ENCODE assay signal across 8 mouse cellular contexts in the genomic region with DNA sequence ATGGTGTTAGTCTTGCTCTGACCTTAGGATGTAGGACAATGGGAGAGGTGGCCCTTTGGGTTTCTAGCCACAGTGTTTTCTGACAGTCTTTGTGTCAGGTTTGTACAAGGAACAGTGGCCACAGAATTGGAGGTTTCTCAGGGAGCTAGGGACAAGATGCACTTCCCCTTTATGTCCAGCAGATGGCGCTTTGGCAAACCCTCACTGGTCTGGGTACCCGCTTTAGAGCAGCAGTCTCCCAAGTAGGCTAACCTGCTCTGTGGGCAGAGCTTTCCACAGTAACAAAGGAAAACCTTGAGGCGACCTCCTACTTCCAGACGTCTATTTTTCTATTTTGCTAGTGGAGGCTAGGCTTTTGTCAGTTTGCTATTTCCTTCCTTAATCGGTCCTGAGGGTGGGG. TPM values are rescaled to one million over a fixed set of nuclear protein-coding genes. Genes with fewer than 3 reads are reported as not detected.
DNase-seq lines count a peak whose midpoint lies in the region; ATAC-seq and TF ChIP-seq lines count a peak whose summit lies in the region.

No protein-coding gene starts in this region.

- ATAC-seq in heart, embryonic 11.5 days (replicated peaks; ENCODE audit: insufficient number of reproducible peaks, low FRiP score, low TSS enrichment) = peak; percentile 55
- ATAC-seq in inflammation-experienced regulatory T-cells, adult 6 months = no peak

- H3K9me3 ChIP-seq in heart, embryonic 11.5 days (replicated peaks; ENCODE audit: control insufficient read depth, low read length) = no peaks in the 10 kb centered on the region

- H3K4me1 ChIP-seq in heart, embryonic 11.5 days (ENCODE audit: control insufficient read depth, insufficient read depth, low read length) = peaks cover under 1% of the 10 kb centered on the region; the same call in 1 of the 2 replicates
- H3K4me1 ChIP-seq in lung, adult 2 months (ENCODE audit: control insufficient read depth, insufficient read depth, low read length) = no peaks in the 10 kb centered on the region

- H3K9ac ChIP-seq in heart, embryonic 11.5 days (ENCODE audit: low read depth, low read length) = no peak overlapping the region

- TF ChIP-seq CTCF in lung, adult 2 months (IDR thresholded peaks at IDR 0.05; ENCODE audit: insufficient read depth, low read length) = peak; percentile 95

- no peaks in the 10 kb centered on the region for H3K27me3 ChIP-seq in heart, embryonic 11.5 days (ENCODE audit: control insufficient read depth, insufficient read depth, low read length)

- peak; percentile 4 to 28 for DNase-seq in CD8-positive naive resting alpha-beta T cell, adult 2 months (ENCODE audit: low read depth in 2 of 2, low spot score in 2 of 2)
- peak; percentile 79 for DNase-seq in adipocyte (ENCODE audit: low spot score)
- DNase-seq in embryo, embryonic 11 days = peak; percentile 81
- DNase-seq in kidney, postnatal 10 days = peak; percentile 67
- peak; percentile 36 for DNase-seq in lung, adult 2 months
- DNase-seq in ovary, postnatal 14 days (ENCODE audit: low spot score) = peak; percentile 42

- TF ChIP-seq POLR2A in lung, adult 2 months (IDR thresholded peaks at IDR 0.05; ENCODE audit: borderline replicate concordance, extremely low read depth, low read depth, low read length) = no peak

- 5% methylated on average over 5 of the region's 5 CpGs for WGBS in heart, embryonic 11.5 days (ENCODE audit: insufficient replicate concordance)
- 5% methylated on average over 5 of the region's 5 CpGs for WGBS in lung, adult 2 months

- no peak overlapping the region for H3K4me2 ChIP-seq in heart, embryonic 11.5 days

- H3K36me3 ChIP-seq in heart, embryonic 11.5 days (ENCODE audit: control insufficient read depth, insufficient read depth, low read length) = no peaks in the 10 kb centered on the region

- no peak overlapping the region for H3K4me3 ChIP-seq in heart, embryonic 11.5 days (ENCODE audit: low read depth, low read length)
- H3K4me3 ChIP-seq in lung, adult 2 months (replicated peaks; ENCODE audit: extremely low read depth, low read depth, low read length) = no peak overlapping the region

- H3K27ac ChIP-seq in heart, embryonic 11.5 days (ENCODE audit: low read depth, low read length) = no peak overlapping the region

RNA-seq across cellular contexts. Expression of gene Ppp1r1a, which starts 7.4 kb away (rescaled TPM):
- polyA plus RNA-seq in heart, embryonic 11.5 days (2014; fragmentation: Nextera tagmentation; extraction: Ambion mirVana) = 82.6 and 82.9 TPM in 2 replicates
- 6.9 and 9.0 TPM in 2 replicates for polyA plus RNA-seq in lung, adult 2 months (2012; rRNA removed)
- polyA plus RNA-seq in inflammation-experienced regulatory T-cells, adult 6 months (2017; shearing (Covaris generic)) = under 1 TPM in 1 of 3 experiments, not detected in 2; 0.51 TPM

RNA-seq across cellular contexts. Expression of gene Pde1b, which starts 27.5 kb away (rescaled TPM):
- 4.0 and 4.3 TPM in 2 replicates for polyA plus RNA-seq in heart, embryonic 11.5 days (2014; fragmentation: Nextera tagmentation; extraction: Ambion mirVana)
- polyA plus RNA-seq in lung, adult 2 months (2012; rRNA removed) = 6.8 and 8.0 TPM in 2 replicates
- polyA plus RNA-seq in inflammation-experienced regulatory T-cells, adult 6 months (2017; shearing (Covaris generic)) = 1 to 10 TPM; 2.4 to 3.4 (median 3.0) TPM

RNA-seq across cellular contexts. Expression of gene Glycam1, which starts 34.5 kb away (rescaled TPM):
- polyA plus RNA-seq in heart, embryonic 11.5 days (2014; fragmentation: Nextera tagmentation; extraction: Ambion mirVana) = not detected in 2 replicates
- not detected in 2 replicates for polyA plus RNA-seq in lung, adult 2 months (2012; rRNA removed)
- polyA plus RNA-seq in inflammation-experienced regulatory T-cells, adult 6 months (2017; shearing (Covaris generic)) = not detected

Comparison
In these comparisons a context has a peak if more than half of its experiments do, and no peak if none do; other contexts are left out.
1. DNase-seq: peak in every context shown above with its lines; median percentile 81 in embryo, embryonic 11 days; 79 in adipocyte; 67 in kidney, postnatal 10 days; 42 in ovary, postnatal 14 days; 36 in lung, adult 2 months; 16 in CD8-positive naive resting alpha-beta T cell, adult 2 months.